Mouse (Mus musculus) lung, adult 2 months (tissue): Measurements from ENCODE around the gene Kbtbd13.

ENCODE experiments used
- CTCF ChIP-seq: fragments of 200-500 bp; IDR thresholded peaks from 2 replicates; pipeline ENCODE4 v1.5.1; 2011; ENCODE audit warnings: mild to moderate bottlenecking, low read length, control low read depth; ENCODE audit not compliant: insufficient read depth
- POLR2A ChIP-seq: fragments of 200-500 bp; IDR thresholded peaks from 2 replicates; pipeline ENCODE4 v1.6.1; 2011; ENCODE audit warnings: low read depth, mild to moderate bottlenecking, control low read depth, low read length, borderline replicate concordance; ENCODE audit errors: extremely low read depth

- TF ChIP-seq CTCF, result no peak
- TF ChIP-seq POLR2A, result no peak
These were observed 27.8 kb downstream of the Kbtbd13 start for GRCm38 (mm10) chr9:65363684-65364083.
